Mouse (Mus musculus) hindbrain, embryonic 11.5 days (tissue): ENCODE data around the gene Mrvi1. TPM values are rescaled to one million over a fixed set of nuclear protein-coding genes. Genes with fewer than 3 reads are reported as not detected.

Source experiments
- ATAC-seq: fragments of 200-750 bp; cut with Nextera tagmentation; 2 replicates; pipeline ENCODE4 v1.8.0; 2017; ENCODE audit warnings: mild to moderate bottlenecking, moderate TSS enrichment, moderate library complexity; ENCODE audit not compliant: low FRiP score
- DNase-seq: peaks from one replicate; pipeline ENCODE4 v3.0.0-alpha.2; 2015; ENCODE audit warnings: low spot score
- H3K27ac ChIP-seq: fragments of 300-500 bp; sonication (generic); 2 replicates; pipeline ENCODE4 v1.5.1; 2014; ENCODE audit warnings: mild to moderate bottlenecking, low read depth, low read length
- H3K27me3 ChIP-seq: fragments of 300-500 bp; sonication (generic); 2 replicates; pipeline ENCODE4 v1.6.1; 2014; ENCODE audit warnings: mild to moderate bottlenecking, low read length, moderate library complexity, mixed read lengths; ENCODE audit not compliant: control insufficient read depth, insufficient read depth
- H3K36me3 ChIP-seq: fragments of 300-500 bp; sonication (generic); 2 replicates; pipeline ENCODE4 v1.6.1; 2014; ENCODE audit warnings: mild to moderate bottlenecking, low read length, moderate library complexity, mixed read lengths; ENCODE audit not compliant: control insufficient read depth, insufficient read depth
- H3K4me1 ChIP-seq: fragments of 300-500 bp; sonication (generic); replicated peaks from 2 replicates; pipeline ENCODE4 v1.6.1; 2014; ENCODE audit warnings: low read length, mixed read lengths; ENCODE audit not compliant: control insufficient read depth, insufficient read depth
- H3K4me2 ChIP-seq: fragments of 300-500 bp; sonication (generic); replicated peaks from 2 replicates; pipeline ENCODE4 v1.6.1; 2014; ENCODE audit warnings: mild to moderate bottlenecking, low read depth, low read length
- H3K4me3 ChIP-seq: fragments of 300-500 bp; sonication (generic); 2 replicates; pipeline ENCODE4 v1.5.1; 2014; ENCODE audit warnings: low read depth, low read length
- H3K9ac ChIP-seq: fragments of 300-500 bp; sonication (generic); 2 replicates; pipeline ENCODE4 v1.6.1; 2014; ENCODE audit warnings: low read depth, low read length
- H3K9me3 ChIP-seq: fragments of 300-500 bp; sonication (generic); 2 replicates; pipeline ENCODE4 v1.6.1; 2016; ENCODE audit warnings: low read length; ENCODE audit not compliant: control insufficient read depth
- WGBS: fragments of 180-500 bp; shearing (Covaris S2); extraction: QIAGEN DNeasy Blood & Tissue Kit; methylation state at CpG from one replicate; pipeline ENCODE4 v1.1.7; 2014; 5-methylcytosine and 5-hydroxymethylcytosine counted together
- polyA plus RNA-seq: library from polyadenylated mRNA; unstranded; fragments of >200 nt; fragmentation: Nextera tagmentation; extraction: Ambion mirVana; gene quantifications from 2 replicates; pipeline ENCODE4 v1.2.1, GENCODE M21; 2014

The Mrvi1 gene
- polyA plus RNA-seq, 1 experiment from 2014 or later = 1.4 TPM

DNA sequence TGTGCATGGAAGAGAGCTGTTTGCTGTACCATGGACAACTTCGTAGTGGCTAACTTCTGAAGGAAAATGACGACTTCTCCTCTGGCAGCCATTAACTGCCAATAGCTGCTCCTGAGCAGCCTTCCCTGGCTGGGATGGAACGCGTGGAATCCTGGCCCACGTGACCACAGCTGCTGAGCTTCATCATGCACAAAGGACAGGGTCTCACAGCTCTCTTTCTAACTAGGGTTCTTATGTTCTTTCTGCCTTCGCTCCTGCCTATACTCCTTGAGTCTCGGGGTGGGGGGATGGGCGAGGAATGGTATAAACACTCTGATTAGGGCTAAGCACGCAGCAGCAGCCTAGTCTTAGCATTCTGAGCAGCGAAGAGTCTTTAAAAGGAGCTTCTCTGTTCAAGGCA, 117.2 kb downstream of the Mrvi1 start:
- Histone ChIP-seq H3K9me3 (no peaks in the 10 kb centered on the region), H3K27ac (no peak overlapping the region), H3K36me3 (no peaks in the 10 kb centered on the region), H3K4me1 (no peaks in the 10 kb centered on the region), H3K4me2 (no peak overlapping the region), H3K4me3 (no peak overlapping the region), H3K9ac (no peak overlapping the region), H3K27me3 (no peaks in the 10 kb centered on the region)
- 55% methylated on average over 10 of the region's 10 CpGs for WGBS
- peak; percentile 10 for DNase-seq
- ATAC-seq = no peak

DNA sequence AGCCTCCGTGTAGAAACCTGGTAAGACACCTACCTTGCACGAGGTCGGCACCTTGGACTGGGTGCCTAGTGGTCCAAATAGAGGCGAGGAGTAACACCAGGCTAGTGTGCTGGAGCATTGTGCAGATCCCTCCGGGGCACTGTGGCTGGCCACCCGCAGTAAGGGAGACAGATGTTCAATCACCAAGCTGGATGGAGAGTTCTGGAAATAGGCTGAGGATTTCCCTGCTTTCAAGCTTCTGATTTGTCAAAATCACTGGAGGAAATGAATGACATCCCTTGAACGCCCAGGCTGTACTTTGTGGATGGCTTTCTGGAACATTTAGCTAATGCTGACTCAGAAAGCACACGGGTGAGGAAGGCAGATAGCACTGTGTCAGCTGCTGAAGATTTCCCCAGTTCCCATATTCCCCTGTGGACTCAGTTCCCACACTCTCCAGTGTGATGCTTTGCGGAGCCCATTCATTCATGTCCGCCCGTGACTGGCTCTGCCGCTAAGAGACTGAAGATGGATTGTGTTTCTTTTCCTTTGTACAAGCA, 119.4 kb downstream of the Mrvi1 start, which contains the start of gene Lyve1:
Gene Lyve1 (minus strand): TSS at position 489 of the 539 bp plus-strand sequence.
- 74% methylated on average over 12 of the region's 12 CpGs for WGBS
- Histone ChIP-seq H3K4me1 (no peaks in the 10 kb centered on the region), H3K36me3 (no peaks in the 10 kb centered on the region), H3K27me3 (no peaks in the 10 kb centered on the region), H3K27ac (no peak within 1 kb of the TSS), H3K4me3 (no peak within 1 kb of the TSS), H3K9ac (no peak within 1 kb of the TSS), H3K4me2 (no peak within 1 kb of the TSS), H3K9me3 (no peaks in the 10 kb centered on the region)
- DNase-seq (no peak), ATAC-seq (no peak)

DNA sequence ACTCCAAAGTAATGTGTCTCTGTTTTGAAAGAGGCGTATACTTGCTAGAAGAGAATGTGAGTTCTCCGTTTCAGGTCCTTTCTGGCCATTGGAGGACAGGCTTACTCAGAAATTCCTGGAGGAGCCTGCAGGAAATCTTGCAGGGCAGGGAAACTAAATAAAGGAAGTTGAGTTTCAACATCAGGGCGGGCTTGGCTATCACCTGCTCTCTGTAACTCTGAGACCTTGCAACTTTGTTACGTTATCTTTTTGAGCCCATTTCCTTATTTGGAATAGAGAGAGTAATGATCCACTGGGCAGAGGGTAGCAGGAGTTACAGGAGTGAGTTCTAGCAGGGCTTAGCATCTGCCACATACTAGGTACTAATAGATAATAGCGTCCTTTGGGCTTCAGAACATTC, 122.1 kb downstream of the Mrvi1 start:
- no peaks in the 10 kb centered on the region for H3K36me3 ChIP-seq
- no peaks in the 10 kb centered on the region for H3K27me3 ChIP-seq
- no peak overlapping the region for H3K4me3 ChIP-seq
- 82% methylated on average over 5 of the region's 5 CpGs for WGBS
- no peak for DNase-seq
- H3K9me3 ChIP-seq = no peaks in the 10 kb centered on the region
- H3K9ac ChIP-seq = no peak overlapping the region
- no peaks in the 10 kb centered on the region for H3K4me1 ChIP-seq
- no peak for ATAC-seq
- no peak overlapping the region for H3K27ac ChIP-seq
- no peak overlapping the region for H3K4me2 ChIP-seq

DNA sequence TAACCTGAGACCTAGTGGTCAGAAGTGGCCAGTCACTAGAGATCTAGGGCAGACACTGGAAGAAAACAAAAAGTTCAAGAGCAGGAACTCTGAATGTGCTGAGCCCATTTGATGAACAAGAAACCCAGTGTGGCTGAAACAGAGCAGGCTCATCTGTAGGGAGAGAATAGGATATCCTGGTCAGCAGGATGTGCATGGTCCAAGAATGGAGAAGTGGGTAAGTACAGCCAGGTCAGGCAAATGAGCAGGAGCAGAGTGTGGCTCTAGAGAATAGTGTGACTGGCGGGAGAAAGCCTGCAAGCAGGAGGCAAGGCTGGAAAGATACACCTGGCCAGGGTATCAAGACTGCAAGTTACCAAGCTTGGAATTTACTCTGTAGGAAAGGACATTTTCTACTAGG, 126.7 kb downstream of the Mrvi1 start:
- Histone ChIP-seq H3K4me3 (no peak overlapping the region), H3K9me3 (no peaks in the 10 kb centered on the region), H3K9ac (no peak overlapping the region), H3K27ac (no peak overlapping the region), H3K36me3 (no peaks in the 10 kb centered on the region), H3K4me2 (no peak overlapping the region), H3K4me1 (no peaks in the 10 kb centered on the region), H3K27me3 (no peaks in the 10 kb centered on the region)
- 80% methylated on average over 1 of the region's 1 CpGs for WGBS
- ATAC-seq (no peak), DNase-seq (no peak)

DNA sequence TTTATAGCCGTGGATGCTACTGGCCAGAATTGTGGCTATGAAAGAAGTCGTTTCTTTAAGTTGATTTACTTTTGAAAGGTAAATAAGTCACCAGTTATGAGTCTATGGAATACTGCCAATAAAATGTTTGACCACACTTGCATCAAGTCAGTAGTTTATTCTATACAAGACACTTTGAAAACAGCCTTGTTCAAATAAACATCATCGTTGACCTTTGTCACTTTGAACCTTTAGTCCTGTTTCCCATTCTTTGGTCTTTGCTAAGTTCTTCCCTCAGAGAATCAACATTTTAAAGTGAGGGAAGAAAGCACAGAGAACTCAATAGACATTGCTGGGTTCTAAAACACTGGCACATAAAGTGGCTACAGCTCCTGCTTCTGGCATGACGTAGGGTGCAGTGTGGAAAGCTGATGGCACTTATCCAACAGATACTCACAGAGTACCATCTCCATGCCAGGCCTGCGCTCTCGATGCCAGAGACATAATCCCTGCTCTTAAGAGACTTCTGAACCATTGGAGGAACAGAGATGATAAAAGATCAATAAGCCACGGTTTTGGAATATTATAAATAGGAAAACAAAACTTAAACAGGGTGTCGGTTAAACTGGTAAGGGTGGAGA, 127.2 kb downstream of the Mrvi1 start:
- H3K4me2 ChIP-seq = no peak overlapping the region
- H3K36me3 ChIP-seq = no peaks in the 10 kb centered on the region
- H3K27ac ChIP-seq = no peak overlapping the region
- no peaks in the 10 kb centered on the region for H3K4me1 ChIP-seq
- no peak for DNase-seq
- H3K4me3 ChIP-seq = no peak overlapping the region
- 87% methylated on average over 8 of the region's 8 CpGs for WGBS
- no peaks in the 10 kb centered on the region for H3K9me3 ChIP-seq
- no peak overlapping the region for H3K9ac ChIP-seq
- no peak for ATAC-seq
- no peaks in the 10 kb centered on the region for H3K27me3 ChIP-seq

DNA sequence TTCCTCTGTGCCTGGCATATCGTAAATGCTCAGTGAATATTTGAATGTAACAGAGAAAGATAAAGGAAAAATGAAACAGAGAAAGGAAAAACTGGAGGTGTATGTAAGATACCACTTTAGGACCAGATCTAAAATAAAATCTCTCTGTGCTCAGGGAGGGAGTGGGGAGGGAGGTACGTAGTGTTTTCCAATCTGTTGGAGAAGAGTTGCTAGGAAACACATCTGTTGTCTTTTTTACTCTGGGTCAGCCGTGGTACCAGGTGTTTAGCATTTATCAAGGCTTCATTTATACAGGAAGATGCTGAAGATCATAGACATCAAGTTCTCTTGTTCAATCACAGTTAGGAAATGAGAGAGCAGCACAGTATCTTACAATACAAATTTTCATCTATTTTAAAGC, 127.7 kb downstream of the Mrvi1 start:
- no peaks in the 10 kb centered on the region for H3K4me1 ChIP-seq
- H3K27me3 ChIP-seq = no peaks in the 10 kb centered on the region
- no peak overlapping the region for H3K4me3 ChIP-seq
- H3K9me3 ChIP-seq = no peaks in the 10 kb centered on the region
- ATAC-seq (no peak), DNase-seq (no peak)
- no peaks in the 10 kb centered on the region for H3K36me3 ChIP-seq
- H3K9ac ChIP-seq = no peak overlapping the region
- no peak overlapping the region for H3K27ac ChIP-seq
- H3K4me2 ChIP-seq = no peak overlapping the region
- WGBS = 61% methylated on average over 3 of the region's 3 CpGs

DNA sequence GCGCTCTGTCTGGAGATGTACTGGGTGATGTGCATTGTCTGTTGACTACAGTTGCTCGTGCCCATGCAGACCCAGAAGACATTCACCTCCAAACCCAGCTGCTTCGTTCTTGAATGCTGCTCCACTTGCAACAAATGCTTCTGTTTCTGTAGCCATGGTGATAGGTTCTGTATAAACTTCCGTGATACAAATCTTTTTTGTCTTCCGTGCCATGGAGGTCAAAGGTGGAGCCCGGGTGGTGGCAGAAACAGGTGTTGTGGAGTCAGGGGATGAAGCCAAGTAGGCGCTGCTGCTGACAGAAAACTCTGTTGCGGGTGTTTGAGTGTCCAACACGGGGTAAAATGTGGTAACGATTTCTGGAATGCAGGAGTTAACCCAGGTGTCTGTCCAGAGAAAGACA, 128.7 kb downstream of the Mrvi1 start:
- WGBS = 62% methylated on average over 10 of the region's 10 CpGs
- no peak overlapping the region for H3K4me2 ChIP-seq
- H3K4me1 ChIP-seq = no peaks in the 10 kb centered on the region
- H3K9me3 ChIP-seq = no peaks in the 10 kb centered on the region
- no peaks in the 10 kb centered on the region for H3K36me3 ChIP-seq
- no peak overlapping the region for H3K4me3 ChIP-seq
- DNase-seq (no peak), ATAC-seq (no peak)
- H3K9ac ChIP-seq = no peak overlapping the region
- no peaks in the 10 kb centered on the region for H3K27me3 ChIP-seq
- H3K27ac ChIP-seq = no peak overlapping the region

DNA sequence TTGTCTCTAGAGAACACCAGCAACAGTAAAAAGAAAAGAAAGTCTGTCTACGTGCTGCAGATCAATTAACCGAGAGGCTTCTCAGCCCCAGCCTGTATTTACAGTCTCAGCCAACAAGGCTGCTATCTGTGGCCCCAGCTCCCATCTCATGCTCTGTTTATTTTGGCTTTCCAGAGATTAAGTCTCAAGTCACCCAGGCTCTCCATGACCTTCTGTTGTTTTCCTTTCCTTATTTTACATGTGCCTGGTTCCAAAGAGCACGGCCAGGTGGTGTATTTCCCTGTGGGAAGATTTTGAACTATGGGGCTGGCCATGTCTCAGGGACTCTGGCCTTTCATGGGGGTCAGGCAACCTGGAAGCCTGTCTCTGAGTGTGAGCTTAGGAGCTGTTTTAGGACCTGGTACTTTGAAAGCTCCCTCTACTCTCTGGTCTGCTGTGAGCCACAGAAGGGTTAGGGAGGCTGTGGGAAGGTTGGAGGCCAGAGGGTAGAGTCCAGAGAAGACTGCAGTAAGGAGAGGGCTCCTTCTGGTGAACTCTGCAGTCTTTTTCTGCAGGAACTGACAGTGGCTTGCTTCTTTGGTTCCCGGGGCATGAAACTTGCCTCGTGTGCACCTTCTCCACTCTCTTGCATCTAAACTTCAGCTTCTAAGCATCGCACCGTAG, 130.6 kb downstream of the Mrvi1 start:
- no peak overlapping the region for H3K4me3 ChIP-seq
- H3K27ac ChIP-seq = no peak overlapping the region
- 79% methylated on average over 7 of the region's 7 CpGs for WGBS
- no peaks in the 10 kb centered on the region for H3K27me3 ChIP-seq
- H3K4me1 ChIP-seq = no peaks in the 10 kb centered on the region
- no peak overlapping the region for H3K4me2 ChIP-seq
- DNase-seq (no peak), ATAC-seq (no peak)
- H3K9me3 ChIP-seq = no peaks in the 10 kb centered on the region
- H3K36me3 ChIP-seq = no peaks in the 10 kb centered on the region
- H3K9ac ChIP-seq = no peak overlapping the region

DNA sequence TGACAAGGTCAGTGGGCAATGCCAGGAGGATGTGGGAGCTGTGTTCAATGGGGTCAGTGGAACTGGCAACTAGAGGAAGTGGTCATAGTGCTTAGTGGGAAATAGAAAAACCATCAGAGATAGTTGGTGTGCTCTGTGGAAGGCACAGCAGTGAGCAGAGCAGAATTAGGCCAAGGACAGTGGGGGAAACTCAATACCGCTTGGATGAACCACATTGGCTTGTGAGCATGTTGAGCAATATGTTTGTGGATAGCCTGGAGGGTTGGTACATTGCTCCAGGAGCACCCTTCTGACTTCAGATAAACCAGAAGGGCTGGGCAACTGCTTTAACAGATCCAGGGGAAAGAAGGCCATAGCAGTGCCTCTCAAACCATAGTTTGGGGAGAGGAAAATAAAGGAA, 133.9 kb downstream of the Mrvi1 start:
- 90% methylated on average over 1 of the region's 1 CpGs for WGBS
- DNase-seq (no peak), ATAC-seq (no peak)
- Histone ChIP-seq H3K4me2 (no peak overlapping the region), H3K4me1 (no peaks in the 10 kb centered on the region), H3K27ac (no peak overlapping the region), H3K36me3 (no peaks in the 10 kb centered on the region), H3K9ac (no peak overlapping the region), H3K4me3 (no peak overlapping the region), H3K27me3 (no peaks in the 10 kb centered on the region), H3K9me3 (no peaks in the 10 kb centered on the region)
